Mouse (Mus musculus) thymus, adult 2 months (tissue): Measurements from ENCODE around the gene Scd3.

ENCODE experiments used
- CTCF ChIP-seq: fragments of 200-500 bp; IDR thresholded peaks from 2 replicates; pipeline ENCODE4 v1.5.1; 2012; ENCODE audit warnings: mild to moderate bottlenecking, control low read depth, low read length, moderate library complexity, borderline replicate concordance; ENCODE audit not compliant: control insufficient read depth, poor library complexity, insufficient read depth; ENCODE audit errors: extremely low read depth
- POLR2A ChIP-seq: fragments of 200-500 bp; IDR thresholded peaks from 2 replicates; pipeline ENCODE4 v1.6.1; 2012; ENCODE audit warnings: mild to moderate bottlenecking, low read length, control low read depth, moderate library complexity; ENCODE audit not compliant: control insufficient read depth, poor library complexity, insufficient read depth; ENCODE audit errors: extremely low read depth

GRCm38 (mm10) chr19:44238906-44239305 lies 35.8 kb downstream of the Scd3 start:
- no peak for TF ChIP-seq CTCF
- no peak for TF ChIP-seq POLR2A
